Mouse (Mus musculus) cerebellum, adult 2 months (tissue): Measurements from ENCODE around the gene Ripply1. TPM values are rescaled to one million over a fixed set of nuclear protein-coding genes. Genes with fewer than 3 reads are reported as not detected.

Source experiments
- DNase-seq, 2 experiments: peaks; one replicate each; pipeline ENCODE4 v3.0.0; 2021
- H3K27ac ChIP-seq: fragments of 200-500 bp; 2 replicates; pipeline ENCODE4 v1.5.1; 2012; ENCODE audit warnings: low read length, control low read depth, inconsistent platforms; ENCODE audit not compliant: insufficient read depth
- H3K27me3 ChIP-seq: fragments of 200-500 bp; 2 replicates; pipeline ENCODE4 v1.6.1; 2012; ENCODE audit warnings: inconsistent platforms, mild to moderate bottlenecking, low read length, moderate library complexity; ENCODE audit not compliant: control insufficient read depth, insufficient read depth
- H3K4me1 ChIP-seq: fragments of 200-500 bp; 2 replicates; pipeline ENCODE4 v1.6.1; 2011; ENCODE audit warnings: low read length; ENCODE audit not compliant: control insufficient read depth, insufficient read depth
- H3K4me3 ChIP-seq: fragments of 200-500 bp; replicated peaks from 2 replicates; pipeline ENCODE3; 2011; ENCODE audit warnings: mild to moderate bottlenecking, low read depth, low read length, control low read depth; ENCODE audit not compliant: insufficient read depth
- CTCF ChIP-seq: fragments of 200-500 bp; IDR thresholded peaks from 2 replicates; pipeline ENCODE4 v1.5.1; 2011; ENCODE audit warnings: low read depth, mild to moderate bottlenecking, control low read depth, low read length, moderate library complexity, borderline replicate concordance; ENCODE audit not compliant: insufficient read depth
- POLR2A ChIP-seq: fragments of 200-500 bp; IDR thresholded peaks from 2 replicates; pipeline ENCODE4 v1.6.1; 2011; ENCODE audit warnings: low read length, control low read depth, borderline replicate concordance; ENCODE audit not compliant: insufficient read depth
- WGBS: fragments of 180-500 bp; shearing (Covaris S2); methylation state at CpG from one replicate; pipeline ENCODE4 v1.1.7; 2018; 5-methylcytosine and 5-hydroxymethylcytosine counted together
- polyA plus RNA-seq: library from polyadenylated mRNA; depleted of rRNA; stranded (reverse); fragments of >200 nt; gene quantifications from 2 replicates; pipeline ENCODE4 v1.2.3, GENCODE M21; 2012

The Ripply1 gene
- polyA plus RNA-seq, 1 experiment, result 0.46 TPM

DNA sequence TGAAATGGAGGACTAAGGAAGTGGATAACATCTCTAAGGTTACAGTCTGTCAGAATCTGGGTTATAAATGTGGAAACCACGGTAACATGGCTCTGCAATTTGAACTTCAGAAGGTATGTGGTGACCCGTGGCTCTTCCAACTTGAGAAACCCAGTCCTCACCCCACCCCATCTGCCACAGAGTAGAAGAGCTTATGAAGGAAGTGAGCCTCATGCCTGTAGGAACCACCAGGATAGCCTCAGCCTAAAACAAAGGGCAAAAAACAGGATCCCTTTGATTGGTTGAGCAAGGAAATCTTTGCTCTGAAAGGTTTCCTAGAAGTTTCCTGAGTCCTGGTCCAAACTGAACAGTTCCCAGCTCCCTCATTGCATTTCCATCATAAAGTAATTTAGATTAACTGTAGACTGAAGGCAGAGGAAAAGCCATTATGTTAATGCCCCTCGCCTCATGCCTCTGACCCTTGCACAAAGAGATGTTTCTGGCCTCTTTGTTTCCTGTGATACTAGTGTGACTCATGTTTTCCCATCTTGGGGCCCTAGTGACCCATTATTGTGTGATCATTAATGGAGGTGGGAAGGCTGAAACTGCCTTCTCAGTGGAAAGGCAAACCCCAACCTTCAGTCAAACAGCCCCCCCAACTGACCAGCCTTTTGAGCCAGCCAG lies 30.6 kb upstream of the Ripply1 start:
- H3K27ac ChIP-seq, result no peak overlapping the region
- TF ChIP-seq POLR2A (no peak), CTCF (no peak)
- H3K27me3 ChIP-seq, result no peaks in the 10 kb centered on the region
- DNase-seq, result no peak
- 85% methylated on average over 3 of the region's 3 CpGs for WGBS
- peaks cover 9% of the 10 kb centered on the region for H3K4me1 ChIP-seq
- no peak overlapping the region for H3K4me3 ChIP-seq

DNA sequence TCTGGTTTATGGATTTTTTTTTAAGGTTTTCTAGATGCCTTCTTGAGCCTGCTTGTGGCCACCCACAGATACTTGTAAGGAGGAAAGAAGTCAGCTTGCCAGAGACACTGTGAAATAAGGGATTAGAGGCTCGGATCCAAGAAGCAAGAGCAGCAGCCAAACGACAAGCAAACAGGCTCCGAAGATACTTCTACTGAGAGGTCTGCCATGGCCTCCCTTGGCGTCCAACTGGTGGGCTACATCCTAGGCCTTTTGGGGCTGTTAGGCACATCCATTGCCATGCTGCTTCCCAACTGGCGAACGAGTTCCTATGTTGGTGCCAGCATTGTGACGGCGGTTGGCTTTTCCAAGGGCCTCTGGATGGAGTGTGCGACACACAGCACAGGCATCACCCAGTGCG lies 26.3 kb upstream of the Ripply1 start:
- Histone ChIP-seq H3K4me3 (no peak overlapping the region), H3K27me3 (no peaks in the 10 kb centered on the region), H3K4me1 (peaks cover 9% of the 10 kb centered on the region), H3K27ac (no peak overlapping the region)
- no peak for TF ChIP-seq CTCF
- TF ChIP-seq POLR2A, result no peak
- peak; percentile 54 to 68 for DNase-seq
- 20% methylated on average over 10 of the region's 10 CpGs for WGBS

DNA sequence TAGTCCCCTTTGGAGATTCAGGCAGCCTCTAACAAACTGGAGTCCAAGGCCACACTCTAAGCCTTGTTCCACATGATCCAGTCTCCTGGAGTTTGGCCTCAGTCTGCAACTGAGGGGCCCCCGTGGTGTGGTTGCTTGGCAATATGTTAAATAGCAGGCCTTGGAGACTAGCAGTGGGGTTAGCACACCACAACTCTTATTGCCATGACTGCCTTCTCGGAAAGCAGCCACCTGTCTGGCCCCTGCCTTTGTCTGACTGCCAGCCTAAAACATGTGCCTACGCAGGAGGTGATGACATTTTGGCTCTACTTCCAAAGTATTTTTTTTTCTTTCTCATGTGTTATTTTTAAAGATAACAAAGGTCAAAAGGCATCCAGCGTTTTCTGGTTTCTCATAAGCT lies 25.9 kb upstream of the Ripply1 start:
- Histone ChIP-seq H3K27ac (peak overlapping the region; percentile 30; the same call in 1 of the 2 replicates), H3K27me3 (no peaks in the 10 kb centered on the region), H3K4me1 (peaks cover 9% of the 10 kb centered on the region), H3K4me3 (no peak overlapping the region)
- peak; percentile 60 to 73 for DNase-seq
- 10% methylated on average over 4 of the region's 4 CpGs for WGBS
- TF ChIP-seq CTCF (no peak), POLR2A (no peak)

DNA sequence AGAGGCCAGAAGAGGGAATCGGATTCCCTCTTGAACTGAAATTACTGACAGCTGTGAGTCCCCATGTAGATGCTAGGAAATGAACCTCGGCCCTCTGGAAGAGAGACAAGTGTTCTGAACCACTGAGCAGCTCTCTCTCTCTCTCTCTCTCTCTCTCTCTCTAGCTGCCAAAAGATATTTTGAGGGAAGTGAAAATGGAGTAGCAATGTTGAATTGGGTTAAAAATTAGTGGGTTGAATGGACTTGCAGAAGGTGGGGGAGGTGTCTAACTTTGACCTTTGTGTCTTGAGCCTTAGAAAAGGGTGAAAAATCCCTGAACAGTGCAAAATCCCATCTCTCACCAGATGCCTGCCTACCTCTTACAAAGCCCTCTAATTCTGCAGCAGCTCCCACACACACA lies 25.2 kb upstream of the Ripply1 start:
- no peak for DNase-seq
- WGBS, result 51% methylated on average over 2 of the region's 2 CpGs
- H3K27me3 ChIP-seq, result no peaks in the 10 kb centered on the region
- no peak overlapping the region for H3K27ac ChIP-seq
- H3K4me3 ChIP-seq, result no peak overlapping the region
- H3K4me1 ChIP-seq, result peaks cover 9% of the 10 kb centered on the region
- TF ChIP-seq CTCF (no peak), POLR2A (no peak)

DNA sequence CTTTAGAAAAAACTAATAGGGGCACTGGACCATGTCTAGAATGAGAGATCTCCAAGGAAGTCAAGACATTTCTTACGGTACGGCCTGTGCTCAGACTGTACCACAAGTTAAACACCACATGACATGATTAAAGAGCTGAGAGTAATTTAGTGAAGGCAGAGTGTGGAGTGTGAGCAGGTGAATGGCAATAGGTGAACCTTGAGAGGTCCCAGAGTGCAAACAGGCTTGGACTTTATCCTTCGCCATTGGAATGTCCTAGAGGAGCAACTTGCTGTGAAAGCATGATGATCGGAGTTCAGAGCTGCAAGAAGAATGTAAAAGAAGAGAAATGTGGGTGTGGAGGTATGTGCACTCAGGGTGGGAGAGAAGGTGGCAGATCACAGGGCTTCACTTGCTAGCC lies 23.8 kb upstream of the Ripply1 start:
- TF ChIP-seq CTCF (no peak), POLR2A (no peak)
- H3K27me3 ChIP-seq, result no peaks in the 10 kb centered on the region
- no peak overlapping the region for H3K27ac ChIP-seq
- H3K4me3 ChIP-seq, result no peak overlapping the region
- WGBS, result 95% methylated on average over 4 of the region's 4 CpGs
- peaks cover 9% of the 10 kb centered on the region for H3K4me1 ChIP-seq
- no peak for DNase-seq

DNA sequence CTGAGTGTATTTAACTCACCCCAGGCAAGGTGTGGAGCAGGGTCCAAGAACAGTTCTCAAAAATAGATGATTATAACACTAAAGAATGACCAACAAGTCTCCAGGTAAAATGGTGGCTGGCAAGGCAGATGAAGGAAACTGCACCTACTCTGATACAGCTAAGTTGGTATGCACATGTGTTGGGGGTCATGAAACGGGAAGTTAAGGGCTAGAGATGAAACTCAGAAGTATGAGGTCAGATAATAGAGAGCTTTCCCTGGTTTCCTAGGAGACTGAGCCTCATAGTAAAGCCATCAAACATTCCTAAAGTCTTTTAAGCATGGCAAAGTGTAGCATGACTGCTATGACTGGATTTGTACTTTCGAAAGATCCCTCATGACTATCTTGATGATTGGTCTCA lies 20.9 kb upstream of the Ripply1 start:
- 91% methylated on average over 2 of the region's 2 CpGs for WGBS
- TF ChIP-seq CTCF (no peak), POLR2A (no peak)
- no peaks in the 10 kb centered on the region; the same call in 1 of the 2 replicates for H3K4me1 ChIP-seq
- DNase-seq, result no peak
- no peaks in the 10 kb centered on the region for H3K27me3 ChIP-seq
- H3K27ac ChIP-seq, result no peak overlapping the region
- H3K4me3 ChIP-seq, result no peak overlapping the region

DNA sequence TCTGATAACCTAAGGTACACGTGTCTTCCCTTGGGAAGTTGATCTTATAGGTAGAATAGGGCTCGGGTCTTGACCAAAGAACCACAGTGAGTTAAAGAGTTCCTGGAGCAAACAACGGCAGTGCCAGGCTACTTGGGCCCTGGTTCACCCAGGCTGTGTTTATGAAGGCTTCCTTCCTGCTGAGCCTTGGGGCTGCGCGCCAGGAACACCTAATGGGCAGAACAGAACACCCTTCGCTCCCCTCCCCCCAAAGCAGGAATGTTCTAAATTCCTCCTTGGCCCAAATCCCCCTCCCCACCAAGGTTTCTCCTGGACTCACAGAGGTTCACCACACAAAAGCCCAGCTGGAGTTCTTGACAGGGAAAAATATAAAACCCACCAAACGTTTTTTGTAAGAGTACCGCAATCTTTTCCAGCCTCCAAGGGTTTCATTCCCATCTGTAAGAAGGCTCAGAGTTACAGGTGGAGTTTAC lies 18.3 kb upstream of the Ripply1 start, which contains the start of gene Cldn2:
Gene Cldn2 (plus strand): TSS at position 423 of the 473 bp plus-strand sequence.
- WGBS, result 70% methylated on average over 8 of the region's 8 CpGs
- H3K27me3 ChIP-seq, result no peaks in the 10 kb centered on the region
- H3K4me3 ChIP-seq, result no peak within 1 kb of the TSS
- no peaks in the 10 kb centered on the region for H3K4me1 ChIP-seq
- DNase-seq, result no peak
- no peak within 1 kb of the TSS for H3K27ac ChIP-seq
- TF ChIP-seq POLR2A (no peak), CTCF (no peak)

DNA sequence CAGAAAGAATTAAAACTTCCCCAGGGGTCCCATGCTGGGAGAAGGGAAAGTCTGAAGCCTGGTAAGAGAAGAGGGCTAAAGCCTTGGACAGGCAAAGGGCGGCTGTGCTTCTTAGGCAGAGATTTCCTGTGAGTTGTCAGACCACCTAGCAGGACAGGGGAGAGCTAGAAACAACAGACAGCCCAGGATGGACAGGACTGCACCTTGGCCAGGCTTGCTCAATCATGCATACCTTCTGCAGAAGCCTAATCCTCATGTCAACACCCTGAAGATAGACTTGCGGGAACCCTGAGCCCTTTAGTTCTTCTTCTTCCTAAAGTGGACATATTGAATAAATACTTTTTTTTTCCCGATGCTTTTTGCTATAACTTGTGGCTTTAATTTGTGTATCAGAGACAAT lies 17.8 kb upstream of the Ripply1 start:
- H3K4me3 ChIP-seq, result no peak overlapping the region
- DNase-seq, result no peak
- H3K27ac ChIP-seq, result no peak overlapping the region
- no peaks in the 10 kb centered on the region for H3K4me1 ChIP-seq
- 98% methylated on average over 3 of the region's 3 CpGs for WGBS
- TF ChIP-seq CTCF (no peak), POLR2A (no peak)
- H3K27me3 ChIP-seq, result no peaks in the 10 kb centered on the region
